Comparison of ENCODE assay signal across 23 mouse cellular contexts in genomic region chr12:71290460-71290859, GRCm38 (mm10). TPM values are rescaled to one million over a fixed set of nuclear protein-coding genes. Genes with fewer than 3 reads are reported as not detected.
DNase-seq lines count a peak whose midpoint lies in the region; ATAC-seq lines count a peak whose summit lies in the region.
"Had no signal": no experiment of that assay in that cellular context is flagged by ENCODE, and none has a peak within 500 bp of the region (broad histone marks: within the 10 kb centered on the region; RNA-seq: fewer than 3 reads in every experiment).

No protein-coding gene starts in this region.

- 0 out of 2 replicates have a peak, but pooled peaks have one; percentile 32 for ATAC-seq in hindbrain, embryonic 13.5 days (ENCODE audit: low FRiP score)
- ATAC-seq in hindbrain, embryonic 11.5 days (ENCODE audit: low FRiP score) = no peak
- peak; percentile 63; the same call in 1 of the 2 replicates for ATAC-seq in neural tube, embryonic 13.5 days (ENCODE audit: low read depth)
- no peak for ATAC-seq in midbrain, embryonic 14.5 days (ENCODE audit: low FRiP score, low TSS enrichment)
- ATAC-seq: intestine, postnatal 0 days; lung, postnatal 0 days had no signal

- no peak overlapping the region for H3K9ac ChIP-seq in hindbrain, embryonic 13.5 days
- H3K9ac ChIP-seq in hindbrain, embryonic 11.5 days (ENCODE audit: low read depth, low read length) = no peak overlapping the region
- no peak overlapping the region for H3K9ac ChIP-seq in neural tube, embryonic 13.5 days
- H3K9ac ChIP-seq in midbrain, embryonic 14.5 days (replicated peaks; ENCODE audit: low read length) = no peak overlapping the region
- H3K9ac ChIP-seq: heart, embryonic 15.5 days; limb, embryonic 15.5 days; liver, embryonic 15.5 days; neural tube, embryonic 12.5 days; stomach, embryonic 15.5 days had no signal

- WGBS in hindbrain, embryonic 13.5 days = 48% methylated on average over 2 of the region's 2 CpGs
- WGBS in hindbrain, embryonic 11.5 days = 69% methylated on average over 2 of the region's 2 CpGs
- WGBS in neural tube, embryonic 13.5 days = 59% methylated on average over 2 of the region's 2 CpGs
- WGBS in midbrain, embryonic 14.5 days = 60% methylated on average over 2 of the region's 2 CpGs

- H3K9me3 ChIP-seq in hindbrain, embryonic 13.5 days = no peaks in the 10 kb centered on the region
- H3K9me3 ChIP-seq in hindbrain, embryonic 11.5 days (ENCODE audit: control insufficient read depth, low read length) = no peaks in the 10 kb centered on the region
- H3K9me3 ChIP-seq in neural tube, embryonic 13.5 days = no peaks in the 10 kb centered on the region
- H3K9me3 ChIP-seq in midbrain, embryonic 14.5 days (ENCODE audit: control insufficient read depth, low read length) = no peaks in the 10 kb centered on the region; the same call in 1 of the 2 replicates
- H3K9me3 ChIP-seq: heart, embryonic 15.5 days; limb, embryonic 15.5 days; liver, embryonic 15.5 days; neural tube, embryonic 12.5 days; stomach, embryonic 15.5 days had no signal

- peaks cover 25% of the 10 kb centered on the region for H3K4me1 ChIP-seq in hindbrain, embryonic 13.5 days (replicated peaks)
- H3K4me1 ChIP-seq in hindbrain, embryonic 11.5 days (replicated peaks; ENCODE audit: control insufficient read depth, insufficient read depth, low read length) = no peaks in the 10 kb centered on the region
- H3K4me1 ChIP-seq in neural tube, embryonic 13.5 days (replicated peaks) = peaks cover 24% of the 10 kb centered on the region
- peaks cover 16% of the 10 kb centered on the region for H3K4me1 ChIP-seq in midbrain, embryonic 14.5 days (ENCODE audit: control insufficient read depth, insufficient read depth, low read length)
- H3K4me1 ChIP-seq: liver, embryonic 15.5 days; stomach, embryonic 15.5 days had no signal

- H3K4me2 ChIP-seq in hindbrain, embryonic 13.5 days = no peak overlapping the region
- no peak overlapping the region for H3K4me2 ChIP-seq in hindbrain, embryonic 11.5 days (replicated peaks; ENCODE audit: low read depth, low read length)
- H3K4me2 ChIP-seq in neural tube, embryonic 13.5 days = no peak overlapping the region
- no peak overlapping the region for H3K4me2 ChIP-seq in midbrain, embryonic 14.5 days (ENCODE audit: low read length)
- H3K4me2 ChIP-seq: heart, embryonic 15.5 days; limb, embryonic 15.5 days; liver, embryonic 15.5 days; neural tube, embryonic 12.5 days; stomach, embryonic 15.5 days had no signal

- no peaks in the 10 kb centered on the region for H3K36me3 ChIP-seq in hindbrain, embryonic 13.5 days
- H3K36me3 ChIP-seq in hindbrain, embryonic 11.5 days (ENCODE audit: control insufficient read depth, insufficient read depth, low read length) = no peaks in the 10 kb centered on the region
- H3K36me3 ChIP-seq in neural tube, embryonic 13.5 days = no peaks in the 10 kb centered on the region
- H3K36me3 ChIP-seq in midbrain, embryonic 14.5 days (ENCODE audit: control insufficient read depth, insufficient read depth, low read length) = no peaks in the 10 kb centered on the region
- H3K36me3 ChIP-seq: heart, embryonic 15.5 days; limb, embryonic 15.5 days; liver, embryonic 15.5 days; neural tube, embryonic 12.5 days; stomach, embryonic 15.5 days had no signal

- no peak overlapping the region for H3K4me3 ChIP-seq in hindbrain, embryonic 13.5 days
- H3K4me3 ChIP-seq in hindbrain, embryonic 11.5 days (ENCODE audit: low read depth, low read length) = no peak overlapping the region
- no peak overlapping the region for H3K4me3 ChIP-seq in neural tube, embryonic 13.5 days
- H3K4me3 ChIP-seq in midbrain, embryonic 14.5 days (replicated peaks; ENCODE audit: low read depth, low read length) = no peak overlapping the region
- H3K4me3 ChIP-seq: heart, embryonic 15.5 days; limb, embryonic 15.5 days; liver, embryonic 15.5 days; neural tube, embryonic 12.5 days; stomach, embryonic 15.5 days had no signal

- no peak overlapping the region for H3K27ac ChIP-seq in hindbrain, embryonic 13.5 days
- H3K27ac ChIP-seq in hindbrain, embryonic 11.5 days (ENCODE audit: low read depth, low read length) = no peak overlapping the region
- no peak overlapping the region for H3K27ac ChIP-seq in neural tube, embryonic 13.5 days (replicated peaks)
- H3K27ac ChIP-seq in midbrain, embryonic 14.5 days (replicated peaks; ENCODE audit: low read depth, low read length) = no peak overlapping the region
- H3K27ac ChIP-seq: heart, embryonic 15.5 days; limb, embryonic 15.5 days; liver, embryonic 15.5 days; neural tube, embryonic 12.5 days; stomach, embryonic 15.5 days had no signal

- H3K27me3 ChIP-seq in hindbrain, embryonic 13.5 days = peaks cover 2% of the 10 kb centered on the region; the same call in 1 of the 2 replicates
- no peaks in the 10 kb centered on the region for H3K27me3 ChIP-seq in hindbrain, embryonic 11.5 days (ENCODE audit: control insufficient read depth, insufficient read depth, low read length)
- no peaks in the 10 kb centered on the region for H3K27me3 ChIP-seq in neural tube, embryonic 13.5 days
- no peaks in the 10 kb centered on the region for H3K27me3 ChIP-seq in midbrain, embryonic 14.5 days (ENCODE audit: control insufficient read depth, insufficient read depth, low read length)
- H3K27me3 ChIP-seq: limb, embryonic 15.5 days; liver, embryonic 15.5 days; neural tube, embryonic 12.5 days; stomach, embryonic 15.5 days had no signal

- no peak for DNase-seq in hindbrain, embryonic 11.5 days (ENCODE audit: low spot score)
- DNase-seq in neural tube, embryonic 10.5 days (ENCODE audit: extremely low spot score, low spot score) = no peak
- peak; percentile 29 for DNase-seq in midbrain, embryonic 14.5 days
- no peak for DNase-seq in gastrocnemius, adult 18-20 months (ENCODE audit: low spot score)
- DNase-seq in cerebellum, adult 9-11 months = no peak
- DNase-seq: adrenal gland, postnatal 36 days; cerebellum, adult 18-20 months; gastrocnemius, postnatal 25 days; kidney, postnatal 25 days; right cerebral cortex, postnatal 14 days; thymus, adult 18-20 months; thymus, postnatal 4 days had no signal

RNA-seq across cellular contexts. Expression of gene Dact1, which starts 19.2 kb away (rescaled TPM):
- 32.8 and 38.2 TPM in 2 replicates for polyA plus RNA-seq in hindbrain, embryonic 13.5 days (2015; fragmentation: Nextera tagmentation; extraction: Ambion mirVana)
- polyA plus RNA-seq in hindbrain, embryonic 11.5 days (2014; fragmentation: Nextera tagmentation; extraction: Ambion mirVana) = 15.3 and 17.5 TPM in 2 replicates
- 38.5 and 41.0 TPM in 2 replicates for polyA plus RNA-seq in neural tube, embryonic 13.5 days (2015; fragmentation: Nextera tagmentation; extraction: Ambion mirVana)
- polyA plus RNA-seq in midbrain, embryonic 14.5 days (2014; fragmentation: Nextera tagmentation; extraction: Ambion mirVana) = 34.6 and 35.8 TPM in 2 replicates
- 1 to 10 TPM; 1.9 to 5.4 TPM for total RNA-seq in gastrocnemius, adult 18-20 months (2021)
- total RNA-seq: hematopoietic stem cell, adult 5-6 weeks; monocyte, adult 5-6 weeks had no signal

Comparison
In these comparisons a context has a peak if more than half of its experiments do, and no peak if none do; other contexts are left out.
1. ATAC-seq: peak in hindbrain, embryonic 13.5 days (single experiment) and neural tube, embryonic 13.5 days (single experiment); none in hindbrain, embryonic 11.5 days (single experiment) and midbrain, embryonic 14.5 days (single experiment).